Mouse (Mus musculus) stomach, postnatal 0 days (tissue): Measurements from ENCODE around the gene Tsc22d4.

Experiments
- CTCF ChIP-seq: IDR thresholded peaks from 2 replicates; pipeline ENCODE4 v1.5.1; 2016; ENCODE audit warnings: antibody characterized with exemption, low read depth, mild to moderate bottlenecking, moderate library complexity
- EP300 ChIP-seq: optimal IDR thresholded peaks from 2 replicates; pipeline ENCODE3; 2016; ENCODE audit warnings: antibody characterized with exemption

DNA sequence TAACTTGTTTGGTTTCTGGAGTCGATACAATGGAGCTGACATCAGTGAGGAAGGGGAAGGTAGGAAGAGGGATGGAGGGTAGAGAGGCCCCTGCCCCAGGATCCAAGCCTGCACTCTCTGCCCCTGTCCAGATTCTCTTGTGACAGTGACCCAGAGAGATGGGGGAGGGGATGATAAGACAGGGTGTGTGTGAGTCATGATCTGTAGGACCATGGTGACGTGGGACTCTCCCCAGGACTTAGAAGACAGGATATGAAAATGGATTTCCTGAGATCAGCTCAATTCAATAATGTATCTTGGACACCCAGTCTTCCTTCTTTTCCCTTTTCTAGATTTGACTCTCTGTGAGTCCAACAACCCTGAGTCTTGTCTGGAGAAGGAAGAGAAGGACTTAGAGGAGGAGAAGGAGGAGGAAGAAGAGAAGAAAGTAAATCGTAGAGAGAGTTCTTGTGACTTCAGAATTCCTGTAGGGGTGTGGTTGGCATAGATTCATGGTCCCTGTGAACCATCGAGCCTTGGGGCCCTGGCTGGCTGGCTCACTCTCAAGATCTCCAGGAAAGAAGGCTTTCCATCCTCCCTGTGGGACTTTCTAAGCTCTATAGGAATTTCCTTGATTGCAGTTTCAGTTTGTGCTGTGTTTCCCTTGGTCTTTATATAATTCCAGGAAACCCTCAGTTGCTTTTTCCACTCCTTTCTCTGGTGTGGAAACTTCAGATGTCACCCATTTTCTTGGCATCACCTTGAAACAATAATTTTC is 72.1 kb downstream of the Tsc22d4 start:
- TF ChIP-seq CTCF: no peak
- TF ChIP-seq EP300: no peak
